Mouse (Mus musculus) erythroblast, embryonic 14.5 days (primary cell): ENCODE measurements around the gene Usp24. TPM values are rescaled to one million over a fixed set of nuclear protein-coding genes. Genes with fewer than 3 reads are reported as not detected.
"Not testable (repeated sequence)": the region's sequence is repeated elsewhere in the genome, so short reads cannot be mapped to it uniquely, and the experiment has no call there.

ENCODE experiments used
- H3K27me3 ChIP-seq: 2 replicates; pipeline ENCODE4 v1.6.1; 2012; ENCODE audit warnings: inconsistent platforms; ENCODE audit not compliant: control insufficient read depth
- H3K36me3 ChIP-seq: 2 replicates; pipeline ENCODE4 v1.6.1; 2012; ENCODE audit warnings: mild to moderate bottlenecking, inconsistent platforms; ENCODE audit not compliant: control insufficient read depth
- H3K4me1 ChIP-seq: 2 replicates; pipeline ENCODE4 v1.6.1; 2012; ENCODE audit warnings: inconsistent platforms; ENCODE audit not compliant: control insufficient read depth
- H3K4me3 ChIP-seq: replicated peaks from 2 replicates; pipeline ENCODE3; 2012; ENCODE audit warnings: moderate library complexity, mild to moderate bottlenecking, inconsistent platforms
- H3K9me3 ChIP-seq: 2 replicates; pipeline ENCODE4 v1.6.1; 2012; ENCODE audit warnings: low read length, inconsistent platforms, mixed read lengths; ENCODE audit not compliant: control insufficient read depth
- GATA1 ChIP-seq: IDR thresholded peaks from 2 replicates; pipeline ENCODE4 v1.6.1; 2012; ENCODE audit warnings: low read length, inconsistent platforms, mixed read lengths
- TAL1 ChIP-seq: IDR thresholded peaks from 3 replicates; pipeline ENCODE4 v1.6.1; 2012; ENCODE audit warnings: low read length, inconsistent platforms, mixed read lengths
- polyA plus RNA-seq: library from polyadenylated mRNA; stranded (reverse); fragments of >175 nt; gene quantifications from 2 replicates; pipeline ENCODE4 v1.2.3, GENCODE M21; 2012

Usp24 gene
- polyA plus RNA-seq, 1 experiment = 1.2 TPM

- H3K4me3 ChIP-seq = peak overlapping the region; percentile 100
These were observed 552 bp downstream of the Usp24 start for GRCm38 (mm10) chr4:106316351-106317178.

GRCm38 (mm10) chr4:106317179-106318055 lies 1.4 kb downstream of the Usp24 start:
- peaks cover 83% of the 10 kb centered on the region for H3K4me1 ChIP-seq
- no peaks in the 10 kb centered on the region for H3K27me3 ChIP-seq
- H3K36me3 ChIP-seq = peaks cover 35% of the 10 kb centered on the region
- H3K4me3 ChIP-seq = peak overlapping the region; percentile 100
- TF ChIP-seq GATA1 = no peak
- no peak for TF ChIP-seq TAL1
- no peaks in the 10 kb centered on the region for H3K9me3 ChIP-seq

More at GRCm38 (mm10) chr4:106316351-106317178, 552 bp downstream of the Usp24 start:
- Histone ChIP-seq H3K36me3 (peaks cover 34% of the 10 kb centered on the region), H3K27me3 (no peaks in the 10 kb centered on the region), H3K9me3 (no peaks in the 10 kb centered on the region), H3K4me1 (peaks cover 79% of the 10 kb centered on the region)
- no peak for TF ChIP-seq GATA1
- TF ChIP-seq TAL1 = no peak

- H3K4me1 ChIP-seq = peaks cover 81% of the 10 kb centered on the region
- peaks cover 41% of the 10 kb centered on the region for H3K36me3 ChIP-seq
- peak overlapping the region; percentile 100 for H3K4me3 ChIP-seq
- TF ChIP-seq TAL1 = no peak
- TF ChIP-seq GATA1 = no peak
- H3K27me3 ChIP-seq = no peaks in the 10 kb centered on the region
- no peaks in the 10 kb centered on the region for H3K9me3 ChIP-seq
These were observed 2.2 kb downstream of the Usp24 start for GRCm38 (mm10) chr4:106318208-106318607.

GRCm38 (mm10) chr4:106318976-106319375 lies 3.0 kb downstream of the Usp24 start:
- Histone ChIP-seq H3K4me3 (no peak overlapping the region), H3K4me1 (peaks cover 77% of the 10 kb centered on the region), H3K27me3 (no peaks in the 10 kb centered on the region), H3K9me3 (no peaks in the 10 kb centered on the region), H3K36me3 (peaks cover 44% of the 10 kb centered on the region)
- TF ChIP-seq TAL1 (no peak), GATA1 (no peak)

- no peak overlapping the region for H3K4me3 ChIP-seq
- H3K27me3 ChIP-seq = no peaks in the 10 kb centered on the region
- peaks cover 85% of the 10 kb centered on the region for H3K4me1 ChIP-seq
- TF ChIP-seq GATA1 = no peak
- no peak for TF ChIP-seq TAL1
- no peaks in the 10 kb centered on the region for H3K9me3 ChIP-seq
- peaks cover 69% of the 10 kb centered on the region for H3K36me3 ChIP-seq
These were observed 6.8 kb downstream of the Usp24 start for GRCm38 (mm10) chr4:106322846-106323245.

GRCm38 (mm10) chr4:106323318-106323717 lies 7.3 kb downstream of the Usp24 start:
- TF ChIP-seq TAL1 = no peak
- TF ChIP-seq GATA1 = no peak
- no peaks in the 10 kb centered on the region for H3K27me3 ChIP-seq
- H3K4me3 ChIP-seq = no peak overlapping the region
- H3K36me3 ChIP-seq = peaks cover 65% of the 10 kb centered on the region
- H3K9me3 ChIP-seq = no peaks in the 10 kb centered on the region
- H3K4me1 ChIP-seq = peaks cover 83% of the 10 kb centered on the region

GRCm38 (mm10) chr4:106327436-106327835 lies 11.4 kb downstream of the Usp24 start:
- no peaks in the 10 kb centered on the region for H3K9me3 ChIP-seq
- TF ChIP-seq TAL1 = peak; percentile 42; the same call in 2 of the 3 replicates
- TF ChIP-seq GATA1 = peak; percentile 95
- H3K4me1 ChIP-seq = peaks cover 71% of the 10 kb centered on the region
- H3K36me3 ChIP-seq = peaks cover 55% of the 10 kb centered on the region
- H3K27me3 ChIP-seq = no peaks in the 10 kb centered on the region
- H3K4me3 ChIP-seq = peak overlapping the region; percentile 52

- Histone ChIP-seq H3K4me1 (peaks cover 72% of the 10 kb centered on the region), H3K36me3 (peaks cover 54% of the 10 kb centered on the region)
These were observed 12.7 kb downstream of the Usp24 start for GRCm38 (mm10) chr4:106328704-106329103.

GRCm38 (mm10) chr4:106329171-106329570 lies 13.2 kb downstream of the Usp24 start:
- H3K9me3 ChIP-seq, H3K27me3 ChIP-seq, H3K4me3 ChIP-seq: not testable (repeated sequence)
- Histone ChIP-seq H3K4me1 (peaks cover 71% of the 10 kb centered on the region), H3K36me3 (peaks cover 51% of the 10 kb centered on the region)

More at GRCm38 (mm10) chr4:106328704-106329103, 12.7 kb downstream of the Usp24 start:
- H3K4me3 ChIP-seq = no peak overlapping the region
- no peaks in the 10 kb centered on the region for H3K27me3 ChIP-seq
- no peak for TF ChIP-seq TAL1
- H3K9me3 ChIP-seq = no peaks in the 10 kb centered on the region
